Mouse (Mus musculus) cerebellum, adult 8-10 months (tissue): ENCODE measurements at regions not wholly inside any gene's neighbourhood (a gene's known extent, or its start where the extent isn't known, plus 50 kb on each side); places are given as distances from the start of the nearest gene placed in this dataset.

Experiments used
- DNase-seq: peaks from one replicate; pipeline ENCODE4 v3.0.0; 2022

DNA sequence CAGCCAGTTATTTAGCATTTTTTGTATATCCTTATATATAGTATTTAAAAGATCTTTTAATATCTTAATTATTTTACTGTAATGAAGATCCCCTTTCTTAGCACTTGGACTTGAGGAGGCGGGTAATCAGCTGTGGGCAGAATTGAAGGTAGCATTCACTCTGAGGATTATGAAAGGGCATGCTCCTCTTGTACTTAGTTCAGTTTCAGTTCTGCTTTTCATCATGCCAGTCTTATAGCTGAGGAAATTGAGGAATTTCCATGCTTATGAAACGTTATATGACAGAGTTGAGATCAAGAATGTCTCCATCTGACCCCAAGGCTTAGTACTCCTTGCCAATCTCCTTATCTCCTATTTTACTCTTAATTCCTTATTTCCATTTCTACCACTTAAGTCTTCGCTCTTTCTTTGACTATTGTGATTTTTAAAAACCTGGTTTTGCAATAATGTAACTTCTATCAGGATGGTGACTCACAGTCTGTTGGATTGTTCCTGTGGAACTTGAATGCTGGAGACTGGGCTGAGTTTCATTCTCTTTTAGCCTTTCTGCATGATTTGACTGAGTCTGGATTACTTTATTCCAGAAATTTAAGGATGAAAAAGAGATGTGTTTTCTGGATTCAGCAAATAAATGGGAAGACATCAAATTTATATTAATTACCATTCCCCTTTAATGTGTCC is 133.6 kb downstream of the Papss1 start:
- DNase-seq: no peak

- peak; percentile 6 for DNase-seq
Observed at GRCm38 (mm10) chr3:131703134-131703533, 138.6 kb downstream of the Papss1 start.

GRCm38 (mm10) chr3:131713532-131713931 is 149.0 kb downstream of the Papss1 start:
- no peak for DNase-seq

DNA sequence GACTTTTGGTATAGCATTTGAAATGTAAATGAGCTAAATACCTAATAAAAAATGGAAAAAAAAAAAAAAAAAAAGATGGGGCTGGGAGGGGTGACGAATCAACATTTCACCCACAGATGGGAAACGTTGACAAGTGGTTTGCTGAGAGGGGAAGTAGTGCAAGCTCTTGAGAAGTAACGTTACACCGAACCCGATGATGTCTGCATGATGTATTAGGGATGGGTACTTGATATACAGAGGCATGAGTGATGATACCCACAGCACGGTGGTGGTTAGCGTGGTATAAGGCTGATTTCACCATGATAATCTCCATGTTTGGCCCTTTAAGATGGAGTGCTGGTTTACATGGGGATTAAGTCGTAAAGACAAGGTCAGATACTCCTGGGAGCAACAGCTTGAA is 154.2 kb downstream of the Papss1 start:
- DNase-seq: no peak

DNA sequence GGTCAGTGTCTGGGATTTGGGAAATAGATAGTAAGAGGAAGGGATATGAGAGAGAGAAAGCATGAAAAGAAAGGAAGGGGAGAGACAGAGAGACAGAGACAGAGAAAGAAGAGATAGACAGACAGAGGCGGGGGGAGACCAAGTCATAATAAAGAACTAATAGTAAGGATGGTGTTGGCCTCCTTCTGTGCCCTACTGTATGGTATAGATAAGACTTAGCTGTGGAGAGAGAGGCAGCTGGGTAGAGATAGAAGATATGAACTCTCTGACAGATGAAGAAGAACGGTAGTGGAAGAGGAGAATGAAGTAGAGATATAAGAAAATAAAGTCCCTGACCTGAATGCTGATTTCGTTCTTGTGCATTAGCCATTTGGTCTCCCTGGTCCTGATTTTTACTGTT is 164.1 kb downstream of the Papss1 start:
- DNase-seq: no peak

GRCm38 (mm10) chr3:131734226-131734625 is 169.7 kb downstream of the Papss1 start:
- DNase-seq: no peak

DNA sequence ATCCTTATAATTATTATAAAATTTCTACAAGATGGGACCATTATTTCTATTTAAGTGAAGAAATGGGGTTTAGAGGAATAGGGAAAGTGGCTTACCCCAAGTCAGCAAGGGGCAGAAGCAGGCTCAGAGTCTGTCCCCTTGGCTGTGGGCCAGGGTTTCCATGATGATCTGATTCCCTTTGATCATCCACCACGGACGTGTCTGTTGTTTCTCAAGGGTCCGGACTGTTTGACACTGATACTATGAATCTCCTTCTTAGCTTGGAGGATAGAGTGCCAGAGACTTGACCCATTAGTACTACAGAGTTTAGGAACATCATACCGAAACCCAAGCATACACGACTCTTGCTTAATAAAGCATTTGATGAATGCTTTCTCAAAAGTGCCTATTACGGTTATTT is 172.9 kb downstream of the Papss1 start:
- DNase-seq: no peak

GRCm38 (mm10) chr3:131737953-131738598 is 173.5 kb downstream of the Papss1 start:
- no peak for DNase-seq

GRCm38 (mm10) chr3:131755537-131755936 is 191.0 kb downstream of the Papss1 start:
- no peak for DNase-seq

GRCm38 (mm10) chr3:131756126-131756525 is 191.6 kb downstream of the Papss1 start:
- DNase-seq: no peak

DNA sequence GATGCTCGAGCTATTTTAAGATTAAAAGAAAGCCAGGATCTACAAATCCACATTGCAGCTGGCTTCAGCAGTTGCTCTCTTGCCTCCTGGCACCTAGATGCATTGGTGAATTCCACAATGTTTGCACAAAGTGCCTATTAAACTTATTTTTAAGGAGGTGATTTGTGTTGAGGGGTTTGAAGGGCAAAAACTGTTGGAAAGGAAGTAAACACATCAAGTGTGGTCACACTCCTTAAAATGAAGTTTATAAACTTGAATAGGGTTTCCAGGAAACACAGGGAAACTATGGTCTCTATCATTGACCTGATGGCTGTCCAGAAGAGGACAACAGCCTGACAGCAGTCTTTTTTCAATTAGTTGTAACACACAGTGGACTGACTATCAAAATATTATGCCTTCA is 205.4 kb downstream of the Papss1 start:
- no peak for DNase-seq

- DNase-seq: no peak
Observed at GRCm38 (mm10) chr3:131770486-131770885, 205.9 kb downstream of the Papss1 start.

GRCm38 (mm10) chr3:131771863-131772546 is 207.4 kb downstream of the Papss1 start:
- DNase-seq: no peak

DNA sequence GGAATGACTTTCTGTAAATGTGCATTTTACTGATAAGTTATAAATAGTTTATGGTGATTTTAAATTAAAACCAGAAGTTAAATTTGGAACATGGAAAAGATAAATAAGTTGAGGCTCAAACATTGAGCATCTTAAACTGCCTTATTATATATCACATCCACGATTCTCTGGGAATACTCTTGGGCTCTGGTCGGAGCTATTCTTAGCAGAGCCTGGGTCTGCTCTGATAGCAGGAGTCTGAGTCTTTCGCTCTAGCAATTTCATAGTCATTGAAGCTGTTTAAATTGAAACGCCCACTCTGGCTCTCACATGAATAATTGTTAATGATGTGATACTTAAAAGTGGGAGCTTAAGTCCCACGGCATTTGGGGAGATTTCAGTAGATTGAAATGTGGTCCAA is 208.0 kb downstream of the Papss1 start:
- DNase-seq: no peak

DNA sequence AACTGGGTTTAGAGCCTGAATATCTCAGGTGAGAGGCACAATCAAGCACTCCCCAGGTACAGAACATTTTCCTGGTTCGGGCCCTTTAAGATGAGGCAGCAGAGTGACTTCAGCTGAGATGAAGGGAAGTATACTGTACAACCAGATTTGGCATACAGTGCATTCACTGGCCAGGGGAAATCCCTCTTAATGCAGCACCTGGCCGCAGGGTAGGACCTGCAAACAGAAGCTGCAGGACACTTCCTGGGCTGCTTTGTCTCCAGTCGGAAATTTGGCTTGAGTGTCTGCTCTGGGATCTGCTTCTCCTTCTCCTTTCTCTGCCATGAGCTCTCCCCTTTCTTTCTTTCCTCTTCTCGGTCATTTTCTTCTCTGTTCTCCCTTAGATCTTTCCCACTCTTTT is 210.9 kb downstream of the Papss1 start:
- DNase-seq: no peak

DNA sequence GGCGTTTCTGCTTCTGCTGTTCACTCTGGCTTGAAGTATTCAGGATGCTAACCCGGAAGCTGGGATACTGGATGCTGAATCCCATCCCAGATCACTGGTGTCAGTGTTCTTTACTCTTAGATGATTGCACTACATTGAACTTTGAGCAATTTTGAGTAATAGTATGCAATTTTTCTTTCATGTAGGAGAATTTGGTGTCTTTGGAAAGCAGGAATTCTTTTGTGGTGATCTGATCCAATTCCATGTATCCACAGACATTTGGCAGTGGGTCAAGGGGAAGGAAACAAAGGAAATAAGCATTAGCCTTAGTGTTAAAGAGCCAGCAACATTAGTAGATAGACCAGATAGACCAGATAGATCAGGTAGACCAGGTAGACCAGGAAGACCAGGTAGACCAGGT is 212.1 kb downstream of the Papss1 start:
- DNase-seq: no peak

GRCm38 (mm10) chr3:131779803-131780202 is 215.2 kb downstream of the Papss1 start:
- DNase-seq: no peak

DNA sequence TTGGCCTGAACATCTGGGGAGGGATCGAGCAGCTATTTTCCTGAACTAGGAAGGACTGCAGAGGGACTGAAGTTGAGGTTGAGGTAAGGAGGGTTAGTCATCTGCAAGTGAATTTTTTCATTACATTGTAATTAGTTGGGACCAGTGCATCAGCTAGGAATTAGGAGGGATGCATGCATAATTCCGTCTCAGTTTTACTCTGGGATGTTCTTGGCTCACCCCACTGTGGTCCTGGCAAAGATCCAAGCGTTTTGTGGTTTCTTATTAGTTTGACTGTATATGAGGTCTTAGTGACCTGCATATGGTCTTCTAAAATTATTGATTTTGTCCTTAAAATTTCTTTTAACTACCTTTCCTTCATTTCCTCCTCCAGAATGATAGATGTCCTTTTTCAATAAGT is 221.0 kb downstream of the Papss1 start:
- DNase-seq: no peak

DNA sequence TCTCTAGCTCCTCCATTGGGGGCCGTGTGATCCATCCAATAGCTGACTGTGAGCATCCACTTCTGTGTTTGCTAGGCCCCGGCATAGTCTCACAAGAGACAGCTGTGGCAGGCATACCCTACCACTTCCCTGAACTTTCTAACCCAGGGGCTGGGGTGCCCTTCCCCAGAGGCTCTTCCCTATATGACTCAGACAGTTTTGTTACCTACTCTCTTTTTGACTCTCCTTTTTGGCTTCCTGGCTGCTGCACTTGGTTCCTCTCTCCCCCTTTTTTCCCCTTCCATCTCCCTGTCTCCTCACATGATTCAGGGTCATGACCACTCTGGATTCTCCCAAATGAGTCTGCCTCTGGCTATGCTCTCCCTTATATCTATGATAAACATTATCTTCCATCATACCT is 223.8 kb downstream of the Papss1 start:
- no peak for DNase-seq

GRCm38 (mm10) chr3:131789177-131789576 is 224.6 kb downstream of the Papss1 start:
- no peak for DNase-seq

DNA sequence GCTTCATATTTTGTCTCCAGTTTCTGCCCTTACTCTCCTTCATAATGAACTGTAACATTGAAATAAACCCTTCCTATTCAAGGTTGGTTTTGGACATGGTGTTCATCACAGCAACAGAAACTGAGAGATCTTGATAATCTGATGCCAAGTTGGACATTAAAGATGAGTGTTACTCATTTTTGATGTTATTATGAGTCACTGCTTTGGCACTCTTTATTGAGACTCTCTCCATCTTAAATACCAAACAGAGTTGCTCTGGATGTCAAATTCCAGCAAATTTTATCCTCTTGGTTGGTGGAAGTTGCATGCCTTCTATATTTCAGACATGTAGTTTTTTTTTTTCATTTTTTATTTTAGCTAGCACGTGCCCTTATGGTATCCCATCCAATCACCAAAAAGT is 229.5 kb downstream of the Papss1 start:
- no peak for DNase-seq

DNA sequence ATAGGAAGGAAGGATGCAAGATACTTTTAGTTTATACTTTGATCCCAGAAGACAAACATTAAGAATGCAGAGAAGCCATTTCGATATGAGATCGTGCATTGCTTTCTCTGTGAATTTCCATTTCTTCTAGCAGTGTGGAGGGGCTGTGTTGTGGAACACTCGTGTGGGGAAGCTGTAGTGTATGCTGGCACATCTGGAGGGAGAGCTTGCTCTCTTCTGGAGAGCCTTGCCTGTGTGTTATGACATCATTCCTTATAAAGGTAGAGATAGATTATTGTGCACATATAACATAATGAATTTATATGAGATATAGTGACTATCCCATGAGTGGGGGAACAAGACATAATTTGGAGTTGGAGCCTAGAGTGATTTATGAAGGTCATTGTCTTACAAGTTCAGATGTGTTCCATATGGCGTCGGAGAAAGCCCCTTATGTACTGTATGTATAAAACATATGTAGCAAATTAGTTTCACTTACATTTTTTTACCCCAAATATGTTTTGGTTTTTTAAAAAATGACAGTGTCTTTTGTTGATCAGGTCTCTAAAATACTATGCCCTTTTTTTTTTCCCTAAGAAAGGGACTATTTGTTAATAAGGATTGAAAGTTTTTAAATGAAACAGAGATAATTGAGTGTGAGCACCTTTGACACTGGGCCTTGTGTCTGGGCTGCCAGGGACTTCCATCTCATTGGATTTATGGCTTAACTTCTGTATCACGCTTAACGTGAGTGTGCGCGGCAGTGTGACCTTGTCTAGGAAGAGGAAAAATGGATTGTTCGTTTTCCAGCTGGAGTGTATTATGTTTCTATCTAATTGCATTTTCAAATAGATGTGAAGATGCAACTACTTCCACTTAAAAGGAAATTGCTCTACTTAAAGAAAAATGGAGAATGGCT is 230.8 kb downstream of the Papss1 start:
- no peak for DNase-seq

DNA sequence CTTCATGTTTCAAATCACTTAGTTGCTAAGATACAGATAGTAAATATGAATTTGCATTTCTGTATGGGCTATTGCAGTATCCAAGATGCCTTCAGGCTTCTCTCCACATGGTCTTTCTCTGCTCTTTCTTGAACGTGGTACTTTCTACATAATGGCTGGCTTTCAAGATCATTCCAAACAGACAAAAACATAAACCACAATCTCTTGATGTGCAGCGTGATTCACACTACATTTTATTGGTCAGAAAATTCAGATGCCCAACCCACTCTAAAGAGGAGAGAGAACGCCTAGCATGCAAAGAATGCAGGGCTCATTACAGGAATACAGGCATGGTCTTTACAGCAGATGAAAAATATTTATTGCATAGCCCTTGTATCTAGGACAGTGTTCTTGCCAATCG is 235.2 kb downstream of the Papss1 start:
- DNase-seq: no peak
